Mouse (Mus musculus) retina, postnatal 1 day (tissue): ENCODE measurements at regions not wholly inside any gene's neighbourhood (a gene's known extent, or its start where the extent isn't known, plus 50 kb on each side); places are given as distances from the start of the nearest gene placed in this dataset.

Experiments used
- DNase-seq: peaks from one replicate; pipeline ENCODE4 v3.0.0-alpha.2; 2012

- no peak for DNase-seq
Measured at GRCm38 (mm10) chr3:38577890-38578628, 93.4 kb upstream of the Ankrd50 start.

GRCm38 (mm10) chr3:38573594-38573993 is 89.0 kb upstream of the Ankrd50 start:
- no peak for DNase-seq

GRCm38 (mm10) chr3:38572159-38572558 is 87.5 kb upstream of the Ankrd50 start:
- no peak for DNase-seq

GRCm38 (mm10) chr3:38571224-38571623 is 86.6 kb upstream of the Ankrd50 start:
- DNase-seq: no peak

GRCm38 (mm10) chr3:38569001-38569400 is 84.4 kb upstream of the Ankrd50 start:
- no peak for DNase-seq

GRCm38 (mm10) chr3:38568596-38568975 is 83.9 kb upstream of the Ankrd50 start:
- no peak for DNase-seq

GRCm38 (mm10) chr3:38567946-38568595 is 83.4 kb upstream of the Ankrd50 start:
- no peak for DNase-seq

- DNase-seq: no peak
Measured at GRCm38 (mm10) chr3:38566576-38566975, 81.9 kb upstream of the Ankrd50 start.

- no peak for DNase-seq
Measured at GRCm38 (mm10) chr3:38564844-38565243, 80.2 kb upstream of the Ankrd50 start.

- no peak for DNase-seq
Measured at GRCm38 (mm10) chr3:38564364-38564763, 79.7 kb upstream of the Ankrd50 start.

GRCm38 (mm10) chr3:38561186-38561585 is 76.5 kb upstream of the Ankrd50 start:
- no peak for DNase-seq

- no peak for DNase-seq
Measured at GRCm38 (mm10) chr3:38555939-38556338, 71.3 kb upstream of the Ankrd50 start.

GRCm38 (mm10) chr3:38553470-38554043 is 68.9 kb upstream of the Ankrd50 start:
- peak; percentile 37 for DNase-seq

GRCm38 (mm10) chr3:38547032-38547431 is 62.4 kb upstream of the Ankrd50 start:
- DNase-seq: no peak

GRCm38 (mm10) chr3:38545501-38545896 is 60.9 kb upstream of the Ankrd50 start:
- DNase-seq: no peak

GRCm38 (mm10) chr3:38544718-38545500 is 60.3 kb upstream of the Ankrd50 start:
- DNase-seq: no peak

GRCm38 (mm10) chr3:38543816-38544215 is 59.2 kb upstream of the Ankrd50 start:
- no peak for DNase-seq

GRCm38 (mm10) chr3:38541296-38541695 is 56.7 kb upstream of the Ankrd50 start:
- DNase-seq: no peak

- no peak for DNase-seq
Measured at GRCm38 (mm10) chr3:38538309-38538708, 53.7 kb upstream of the Ankrd50 start.

GRCm38 (mm10) chr3:38537770-38538169 is 53.1 kb upstream of the Ankrd50 start:
- DNase-seq: no peak
